Comparison of ENCODE assay signal across 8 mouse cellular contexts in the genomic region with DNA sequence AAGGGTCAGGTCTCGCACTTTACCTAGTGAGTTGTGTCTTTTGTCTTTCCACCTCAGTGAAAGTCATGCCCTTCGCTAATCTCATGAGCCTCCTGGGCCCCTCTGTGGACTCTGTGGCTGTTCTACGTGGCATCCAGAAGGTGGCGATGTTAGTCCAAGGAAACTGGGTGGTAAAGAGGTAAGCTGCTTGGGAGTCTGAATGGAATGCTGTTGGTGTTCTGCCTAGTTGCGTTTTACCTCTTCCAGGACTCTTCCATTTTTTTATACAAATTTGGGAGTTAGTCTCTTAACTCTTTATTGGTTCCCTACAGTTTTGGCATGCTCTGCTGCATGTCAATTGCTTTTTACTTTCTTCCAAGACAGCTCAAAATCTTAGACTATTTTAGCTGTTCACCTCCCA. TPM values are rescaled to one million over a fixed set of nuclear protein-coding genes. Genes with fewer than 3 reads are reported as not detected.
DNase-seq lines count a peak whose midpoint lies in the region; ATAC-seq and TF ChIP-seq lines count a peak whose summit lies in the region.

No protein-coding gene starts in this region.

- no peak overlapping the region for H3K27ac ChIP-seq in midbrain, postnatal 0 days (ENCODE audit: low read depth, low read length)

- no peak for ATAC-seq in G1E (ENCODE audit: extremely low read depth, insufficient number of reproducible peaks, low FRiP score, poor library complexity, severe bottlenecking)
- ATAC-seq in midbrain, postnatal 0 days (ENCODE audit: low FRiP score), result no peak

- no peaks in the 10 kb centered on the region for H3K9me3 ChIP-seq in G1E (replicated peaks)
- no peaks in the 10 kb centered on the region for H3K9me3 ChIP-seq in midbrain, postnatal 0 days (ENCODE audit: low read length)

- TF ChIP-seq CTCF in G1E (IDR thresholded peaks at IDR 0.05; ENCODE audit: low read depth, low read length), result peak; percentile 70
- TF ChIP-seq CTCF in midbrain, postnatal 0 days (IDR thresholded peaks at IDR 0.05), result peak; percentile 82

- peaks cover 68% of the 10 kb centered on the region for H3K4me1 ChIP-seq in G1E (ENCODE audit: insufficient read depth, low read depth, low read length)
- no peaks in the 10 kb centered on the region for H3K4me1 ChIP-seq in midbrain, postnatal 0 days (ENCODE audit: insufficient read depth, low read length)

- DNase-seq in layer of hippocampus, adult 11-12 months (ENCODE audit: low spot score), result peak; percentile 44
- DNase-seq in layer of hippocampus, adult 9-11 months, result no peak
- DNase-seq in G1E (ENCODE audit: low spot score), result peak; percentile 50
- peak; percentile 74 for DNase-seq in c-Kit-positive CD71-positive TER-119-negative erythroid progenitor cells, embryonic 14.5 days (ENCODE audit: low read depth)
- DNase-seq in heart, postnatal 14 days, result peak; percentile 62 to 77
- peak; percentile 25 to 37 for DNase-seq in layer of hippocampus, postnatal 36 days
- DNase-seq in midbrain, postnatal 0 days (ENCODE audit: low spot score), result peak; percentile 74
- peak; percentile 33 to 39 for DNase-seq in thymus, postnatal 36 days

- no peak overlapping the region for H3K9ac ChIP-seq in midbrain, postnatal 0 days (replicated peaks; ENCODE audit: low read length, poor library complexity, severe bottlenecking)

- peaks cover 100% of the 10 kb centered on the region for H3K36me3 ChIP-seq in G1E (replicated peaks)
- peaks cover 84% of the 10 kb centered on the region for H3K36me3 ChIP-seq in midbrain, postnatal 0 days (ENCODE audit: insufficient read depth, low read length)

- intact Hi-C loops in heart, postnatal 14 days (cut with DNase I), result loop anchor here (1.0 kb wide), 1 partner anchor 130 kb away; no protein-coding TSS in a partner anchor

- 19% methylated on average over 5 of the region's 5 CpGs for WGBS in midbrain, postnatal 0 days

- no peaks in the 10 kb centered on the region for H3K27me3 ChIP-seq in G1E (ENCODE audit: insufficient read depth, low read length)
- H3K27me3 ChIP-seq in midbrain, postnatal 0 days (ENCODE audit: insufficient read depth, low read length), result no peaks in the 10 kb centered on the region

- H3K4me2 ChIP-seq in midbrain, postnatal 0 days (ENCODE audit: low read depth, low read length, poor library complexity, severe bottlenecking), result no peak overlapping the region

- H3K4me3 ChIP-seq in G1E (ENCODE audit: low read depth, low read length), result no peak overlapping the region
- no peak overlapping the region for H3K4me3 ChIP-seq in midbrain, postnatal 0 days (ENCODE audit: low read depth, low read length)

RNA-seq across cellular contexts. Expression of a gene that starts 17.2 kb away (rescaled TPM):
- total RNA-seq in G1E (2014; fragmentation: Nextera tagmentation) (18.0 and 21.3 TPM in 2 replicates), G1E (2017) (26.2 and 27.6 TPM in 2 replicates)
- 31.1 and 36.5 TPM in 2 replicates for polyA plus RNA-seq in G1E (2012)
- total RNA-seq in heart, postnatal 14 days (2021), result 10 to 100 TPM; 10.7 to 10.9 TPM
- 10 to 100 TPM; 25.7 to 26.6 TPM for total RNA-seq in layer of hippocampus, postnatal 36 days (2021)
- 29.4 and 30.6 TPM in 2 replicates for total RNA-seq in midbrain, postnatal 0 days (2014; rRNA removed)
- polyA plus RNA-seq in midbrain, postnatal 0 days (2015; fragmentation: Nextera tagmentation; extraction: Ambion mirVana), result 18.6 and 20.4 TPM in 2 replicates

RNA-seq across cellular contexts. Expression of a gene that starts 47.4 kb away (rescaled TPM):
- total RNA-seq in G1E (2014; fragmentation: Nextera tagmentation), result 12.8 and 20.0 TPM in 2 replicates
- 12.7 and 14.0 TPM in 2 replicates for total RNA-seq in G1E (2017)
- polyA plus RNA-seq in G1E (2012), result 7.7 and 8.0 TPM in 2 replicates
- 10 to 100 TPM; 24.1 to 24.8 TPM for total RNA-seq in heart, postnatal 14 days (2021)
- total RNA-seq in layer of hippocampus, postnatal 36 days (2021), result 1 to 10 TPM; 4.6 to 5.6 TPM
- 26.7 and 30.7 TPM in 2 replicates for total RNA-seq in midbrain, postnatal 0 days (2014; rRNA removed)
- polyA plus RNA-seq in midbrain, postnatal 0 days (2015; fragmentation: Nextera tagmentation; extraction: Ambion mirVana), result 8.4 and 9.1 TPM in 2 replicates

RNA-seq across cellular contexts. Expression of a gene that starts 47.6 kb away (rescaled TPM):
- total RNA-seq in G1E (2014; fragmentation: Nextera tagmentation) (4.5 TPM in 1 of 2 replicates, not detected in the other), G1E (2017) (0.38 TPM in 1 of 2 replicates, not detected in the other)
- polyA plus RNA-seq in G1E (2012), result not detected in 2 replicates
- not detected for total RNA-seq in heart, postnatal 14 days (2021)
- 1 to 10 TPM; 1.8 to 2.0 TPM for total RNA-seq in layer of hippocampus, postnatal 36 days (2021)
- total RNA-seq in midbrain, postnatal 0 days (2014; rRNA removed), result 0.19 TPM in 1 of 2 replicates, not detected in the other
- 0.18 and 0.26 TPM in 2 replicates for polyA plus RNA-seq in midbrain, postnatal 0 days (2015; fragmentation: Nextera tagmentation; extraction: Ambion mirVana)
